Mouse (Mus musculus): ENCODE measurements around the gene Cab39l.

Gene Cab39l

DNA sequence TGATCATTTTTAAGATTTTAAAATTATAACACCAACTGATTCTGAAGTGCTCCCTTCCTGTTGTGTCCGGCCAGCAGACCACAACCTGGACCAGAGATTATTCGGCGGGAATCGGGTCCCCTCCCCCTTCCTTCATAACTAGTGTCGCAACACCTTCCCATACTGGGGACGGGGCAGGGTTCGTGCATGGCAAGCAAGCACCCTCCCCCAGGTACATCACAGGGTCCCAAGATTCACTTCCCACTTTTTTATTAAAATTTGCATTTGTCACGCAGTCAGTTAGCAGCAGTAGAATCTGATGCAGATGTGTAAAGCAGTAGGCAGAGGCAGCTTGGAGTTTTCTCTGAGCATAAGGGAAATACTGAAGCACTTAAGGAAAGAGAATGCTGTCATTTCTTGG lies 64.1 kb downstream of the Cab39l start:
- DNase-seq (ENCODE audit: low read depth, low spot score) = no peak

GRCm38 (mm10) chr14:59506139-59506538 lies 65.4 kb downstream of the Cab39l start:
- no peak for DNase-seq (ENCODE audit: low read depth, low spot score)

- DNase-seq (ENCODE audit: low read depth, low spot score) = no peak
Observed at GRCm38 (mm10) chr14:59513922-59514444, 73.2 kb downstream of the Cab39l start.

- no peak for DNase-seq (ENCODE audit: low read depth, low spot score)
Observed at GRCm38 (mm10) chr14:59525843-59526242, 85.1 kb downstream of the Cab39l start.

GRCm38 (mm10) chr14:59530801-59531200 lies 90.0 kb downstream of the Cab39l start:
- no peak for DNase-seq (ENCODE audit: low read depth, low spot score)

DNA sequence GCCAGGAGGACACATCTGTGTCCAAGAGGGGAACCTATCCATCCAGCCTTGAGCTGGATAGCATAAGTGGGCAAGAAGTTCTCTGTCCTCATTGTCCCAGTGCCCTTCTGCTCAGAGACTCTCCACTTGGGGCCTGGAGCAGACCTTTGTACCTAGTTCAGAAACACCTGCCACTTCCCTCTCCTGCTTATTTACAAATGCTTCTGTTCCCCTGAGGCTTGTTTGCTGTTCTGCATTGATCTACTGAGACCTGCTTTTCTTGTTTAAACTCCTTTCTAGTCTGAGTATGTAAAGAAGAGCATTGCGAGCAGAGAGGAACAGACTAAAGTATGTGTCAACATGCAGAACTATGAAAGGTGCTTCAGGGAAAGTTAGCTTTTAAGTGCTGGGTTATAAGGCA lies 92.2 kb downstream of the Cab39l start:
- no peak for DNase-seq (ENCODE audit: low read depth, low spot score)

GRCm38 (mm10) chr14:59533908-59534307 lies 93.1 kb downstream of the Cab39l start:
- no peak for DNase-seq (ENCODE audit: low read depth, low spot score)

DNA sequence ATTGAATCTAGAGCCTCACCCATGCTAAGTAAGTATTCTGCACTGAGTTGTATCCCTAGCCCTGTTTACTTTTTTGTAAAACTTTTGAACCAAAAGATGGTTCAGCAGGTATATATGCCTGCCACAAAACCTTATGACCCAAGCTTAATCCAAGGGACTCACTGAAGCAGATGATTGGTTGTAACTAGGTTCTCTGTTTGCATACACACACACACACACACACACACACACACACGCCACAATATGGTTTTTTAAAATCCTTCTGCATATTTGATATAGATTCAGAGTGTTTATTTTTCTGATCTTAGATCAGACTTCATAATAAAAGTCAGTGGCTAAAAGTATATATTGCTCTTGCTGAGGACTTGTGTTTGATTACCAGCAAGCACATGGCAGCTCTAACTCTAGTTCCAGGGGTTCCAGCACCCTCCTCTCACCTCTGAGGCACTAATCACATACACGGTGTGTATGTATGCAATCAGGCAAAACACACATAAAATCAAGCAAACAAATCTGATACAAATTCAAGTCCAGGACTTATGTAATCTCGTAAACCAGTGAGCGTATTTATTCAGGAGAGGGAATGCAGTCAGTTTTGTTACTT lies 97.2 kb downstream of the Cab39l start:
- no peak for DNase-seq (ENCODE audit: low read depth, low spot score)

DNA sequence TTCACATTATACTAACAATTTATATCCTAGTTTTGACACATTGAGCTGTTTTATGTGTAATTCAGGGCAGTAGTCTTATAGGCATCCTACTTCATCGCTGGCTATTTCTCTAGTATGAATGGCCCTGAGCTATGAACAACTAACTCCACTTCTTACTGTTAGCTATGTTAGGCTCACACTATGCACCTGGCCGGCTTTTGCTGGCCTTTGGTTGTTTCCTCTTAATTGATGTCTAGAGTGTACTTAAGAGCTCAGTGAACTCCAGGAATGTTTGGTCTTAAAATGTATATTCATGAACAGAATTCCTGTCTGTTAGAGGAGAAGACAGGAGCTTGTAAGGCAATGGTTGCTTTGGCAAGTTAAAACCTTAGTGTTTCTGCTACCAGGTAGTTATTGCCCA lies 99.5 kb downstream of the Cab39l start:
- no peak for DNase-seq (ENCODE audit: low read depth, low spot score)

DNA sequence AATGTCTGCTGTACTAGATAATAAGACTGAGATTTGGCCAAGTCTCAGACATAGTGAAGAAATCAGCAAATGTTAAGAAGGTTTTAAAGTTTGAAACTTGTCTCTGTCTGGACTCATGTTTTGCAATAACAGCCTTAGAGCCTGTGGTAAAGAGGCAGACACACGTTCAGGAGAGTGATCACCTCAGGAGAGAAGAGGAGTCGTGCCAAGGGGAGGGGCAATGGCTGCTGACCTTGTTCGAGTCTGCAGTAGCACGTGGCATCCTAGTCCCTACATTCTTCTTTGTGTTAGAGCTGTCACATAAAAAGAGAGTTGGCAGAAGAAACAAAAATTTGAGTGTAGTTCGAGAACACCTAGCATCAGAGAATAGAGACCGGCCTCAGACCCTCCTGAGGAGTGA lies 100.0 kb downstream of the Cab39l start:
- no peak for DNase-seq (ENCODE audit: low read depth, low spot score)

- DNase-seq (ENCODE audit: low read depth, low spot score) = no peak
Observed at GRCm38 (mm10) chr14:59543158-59543826, 102.5 kb downstream of the Cab39l start.

GRCm38 (mm10) chr14:59543956-59544355 lies 103.2 kb downstream of the Cab39l start:
- DNase-seq (ENCODE audit: low read depth, low spot score) = no peak

- DNase-seq (ENCODE audit: low read depth, low spot score) = no peak
Observed at GRCm38 (mm10) chr14:59546162-59546880, 105.5 kb downstream of the Cab39l start.

DNA sequence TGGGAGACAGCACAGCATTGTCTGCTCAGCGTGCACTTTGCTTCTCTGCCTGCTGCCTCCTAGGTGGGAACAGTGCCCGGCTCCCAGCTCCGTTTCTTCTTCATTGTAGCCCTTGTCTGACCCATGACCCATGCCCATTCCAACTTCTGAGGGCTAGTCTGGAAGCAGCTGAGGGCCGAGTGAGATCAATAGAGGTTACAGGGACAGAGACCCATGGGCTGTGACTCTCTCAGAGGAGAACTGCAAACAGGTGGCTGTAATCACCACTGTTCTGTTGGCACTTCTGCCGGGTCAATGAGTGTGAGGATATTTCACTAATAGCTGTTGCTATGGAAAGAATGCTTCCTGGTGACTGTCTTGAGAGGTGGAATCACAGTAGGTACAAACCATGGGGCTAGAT lies 106.8 kb downstream of the Cab39l start:
- no peak for DNase-seq (ENCODE audit: low read depth, low spot score)

DNA sequence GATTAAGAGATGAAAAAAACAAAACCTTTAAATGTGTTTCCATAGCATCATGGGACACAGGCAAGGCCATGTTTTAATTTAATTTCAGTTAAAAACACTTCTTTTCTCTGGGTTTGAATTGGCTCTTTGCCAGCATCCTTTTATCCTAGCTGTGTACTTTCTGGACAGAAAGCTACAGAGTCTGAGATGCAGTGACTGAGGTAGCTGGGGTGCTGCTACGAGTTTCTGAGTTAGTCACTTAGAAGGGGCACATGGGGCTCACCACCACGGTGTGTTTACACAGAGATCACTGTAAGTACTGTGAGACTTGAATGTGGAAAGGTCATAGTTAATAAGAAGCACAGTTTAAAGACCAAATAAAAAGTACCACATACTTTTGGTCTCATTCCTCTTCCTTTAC lies 107.8 kb downstream of the Cab39l start:
- DNase-seq (ENCODE audit: low read depth, low spot score) = no peak

- no peak for DNase-seq (ENCODE audit: low read depth, low spot score)
Observed at GRCm38 (mm10) chr14:59549106-59549505, 108.3 kb downstream of the Cab39l start.

GRCm38 (mm10) chr14:59550841-59551240 lies 110.1 kb downstream of the Cab39l start:
- no peak for DNase-seq (ENCODE audit: low read depth, low spot score)

- DNase-seq (ENCODE audit: low read depth, low spot score) = no peak
Observed at GRCm38 (mm10) chr14:59551956-59552355, 111.2 kb downstream of the Cab39l start.

- DNase-seq (ENCODE audit: low read depth, low spot score) = no peak
Observed at GRCm38 (mm10) chr14:59554025-59554424, 113.3 kb downstream of the Cab39l start.

GRCm38 (mm10) chr14:59555018-59555417 lies 114.2 kb downstream of the Cab39l start:
- DNase-seq (ENCODE audit: low read depth, low spot score) = no peak

DNA sequence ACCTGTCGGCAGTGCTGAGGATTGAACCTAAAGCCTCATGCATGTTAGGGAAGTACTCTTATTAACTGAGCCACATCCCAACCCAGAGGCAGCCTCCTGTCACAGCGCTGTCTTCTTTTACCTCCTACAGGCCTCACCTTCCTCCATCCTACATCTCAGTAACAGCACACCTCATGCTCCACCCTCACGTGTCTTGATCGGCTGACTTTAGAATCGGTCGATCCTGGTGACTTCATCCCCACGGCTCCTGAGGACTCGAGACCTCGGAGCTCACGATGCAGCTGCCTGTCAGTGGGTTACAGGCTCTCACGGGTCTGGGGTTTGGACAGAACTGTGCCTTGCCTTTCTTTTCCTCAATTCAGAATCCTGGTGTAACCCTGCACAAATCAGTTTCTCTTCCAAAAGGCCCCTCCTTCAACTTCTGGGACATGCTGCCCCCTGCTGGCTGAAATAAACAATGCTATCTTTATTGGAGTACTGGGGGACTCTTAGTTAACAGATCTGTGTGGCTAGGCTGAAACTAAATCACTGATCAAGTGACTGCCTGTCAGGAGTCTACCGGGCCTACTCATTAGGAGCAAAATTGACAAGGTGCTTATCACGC lies 115.3 kb downstream of the Cab39l start:
- DNase-seq (ENCODE audit: low read depth, low spot score) = peak; percentile 68

DNA sequence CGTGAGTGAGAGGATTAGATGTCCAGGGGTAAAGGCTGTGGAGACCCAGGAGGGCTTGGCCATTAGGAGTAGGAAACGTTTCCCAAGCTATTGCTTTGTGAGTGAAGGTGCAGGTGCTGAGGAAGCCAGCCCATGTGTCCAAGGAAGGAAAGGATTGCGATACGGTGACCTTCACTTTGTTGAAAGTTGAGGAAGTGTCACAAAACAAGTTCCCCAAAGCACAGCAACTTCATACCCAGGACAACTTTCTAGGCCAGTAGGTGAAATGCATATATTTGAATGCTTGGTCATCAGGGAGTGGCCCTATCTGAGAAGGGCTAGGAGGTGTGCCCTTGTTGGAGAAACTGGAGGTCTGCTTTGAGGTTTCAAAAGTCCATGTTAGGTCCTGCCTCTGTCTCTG lies 116.3 kb downstream of the Cab39l start:
- DNase-seq (ENCODE audit: low read depth, low spot score) = no peak

All from embryo, embryonic 11.5 days (tissue).